Mouse (Mus musculus) liver, postnatal 0 days (tissue): ENCODE results near the gene Olfr1385. TPM values are rescaled to one million over a fixed set of nuclear protein-coding genes. Genes with fewer than 3 reads are reported as not detected.
A peak's percentile ranks its signal among the peaks of the same experiment; 100 is the strongest.
"Not testable (repeated sequence)": the region's sequence is repeated elsewhere in the genome, so short reads cannot be mapped to it uniquely, and the experiment has no call there.

Experiments
- ATAC-seq: fragments of 200-750 bp; cut with Nextera tagmentation; 2 replicates; pipeline ENCODE4 v1.8.0; 2017; ENCODE audit warnings: mild to moderate bottlenecking, moderate library complexity
- DNase-seq: peaks from one replicate; pipeline ENCODE4 v3.0.0-alpha.2; 2016
- H3K27ac ChIP-seq: fragments of 300-500 bp; sonication (generic); 2 replicates; pipeline ENCODE4 v1.5.1; 2014; ENCODE audit warnings: antibody characterized with exemption, moderate library complexity, mild to moderate bottlenecking, low read depth
- H3K27me3 ChIP-seq: fragments of 300-500 bp; sonication (generic); 2 replicates; pipeline ENCODE4 v1.6.1; 2014; ENCODE audit warnings: low read length, control low read depth, mixed read lengths; ENCODE audit not compliant: insufficient read depth
- H3K36me3 ChIP-seq: fragments of 300-500 bp; sonication (generic); replicated peaks from 2 replicates; pipeline ENCODE4 v1.6.1; 2014; ENCODE audit warnings: mild to moderate bottlenecking, control low read depth, low read length, moderate library complexity, mixed read lengths; ENCODE audit not compliant: insufficient read depth
- H3K4me1 ChIP-seq: fragments of 300-500 bp; sonication (generic); 2 replicates; pipeline ENCODE4 v1.6.1; 2014; ENCODE audit warnings: antibody characterized with exemption, mild to moderate bottlenecking, control low read depth; ENCODE audit not compliant: insufficient read depth
- H3K4me2 ChIP-seq: fragments of 300-500 bp; sonication (generic); 2 replicates; pipeline ENCODE4 v1.6.1; 2014; ENCODE audit warnings: low read depth, mild to moderate bottlenecking, low read length, moderate library complexity, mixed read lengths
- H3K4me3 ChIP-seq: fragments of 300-500 bp; sonication (generic); 2 replicates; pipeline ENCODE4 v1.5.1; 2014; ENCODE audit warnings: low read depth, low read length
- H3K9ac ChIP-seq: fragments of 300-500 bp; sonication (generic); replicated peaks from 2 replicates; pipeline ENCODE4 v1.6.1; 2014; ENCODE audit warnings: mild to moderate bottlenecking, moderate library complexity
- H3K9me3 ChIP-seq: fragments of 300-500 bp; sonication (generic); 2 replicates; pipeline ENCODE4 v1.6.1; 2016; ENCODE audit warnings: mild to moderate bottlenecking, control low read depth, low read length, mixed read lengths
- CTCF ChIP-seq: sonication (generic); IDR thresholded peaks from 2 replicates; pipeline ENCODE4 v1.5.1; 2016; ENCODE audit warnings: antibody characterized with exemption, low read depth
- EP300 ChIP-seq: IDR thresholded peaks from 2 replicates; pipeline ENCODE4 v1.6.1; 2016; ENCODE audit warnings: antibody characterized with exemption, low read depth, mild to moderate bottlenecking
- WGBS: fragments of 180-500 bp; shearing (Covaris S2); extraction: QIAGEN DNeasy Blood & Tissue Kit; methylation state at CpG from one replicate; pipeline ENCODE4 v1.1.7; 2014; ENCODE audit not compliant: insufficient replicate concordance; 5-methylcytosine and 5-hydroxymethylcytosine counted together
- polyA plus RNA-seq: library from polyadenylated mRNA; unstranded; fragments of >200 nt; fragmentation: Nextera tagmentation; extraction: Ambion mirVana; gene quantifications from 2 replicates; pipeline ENCODE4 v1.2.1, GENCODE M21; 2015

Gene Olfr1385
- polyA plus RNA-seq, 1 experiment from 2014 or later, result not detected

DNA sequence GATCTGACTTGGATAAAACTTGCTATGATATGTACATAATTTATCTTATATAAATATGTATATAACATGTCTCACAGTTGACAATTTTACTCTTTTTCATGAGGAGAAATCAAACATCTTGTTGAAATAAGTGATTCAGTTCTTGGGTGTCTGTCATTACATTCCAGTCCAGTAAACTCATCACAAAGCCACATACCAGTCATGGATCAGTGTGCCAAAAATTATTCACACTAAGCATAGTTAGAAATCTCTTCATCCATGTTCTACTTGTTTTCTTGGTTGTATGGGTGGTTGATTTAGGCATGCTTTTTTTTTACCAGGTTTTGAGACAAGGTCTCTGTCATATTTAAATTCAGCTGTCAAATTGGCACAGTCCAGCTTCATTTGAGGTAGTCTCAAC lies 43.9 kb downstream of the Olfr1385 start:
- Histone ChIP-seq H3K4me3 (no peak overlapping the region), H3K27me3 (no peaks in the 10 kb centered on the region), H3K4me2 (no peak overlapping the region), H3K27ac (no peak overlapping the region), H3K4me1 (no peaks in the 10 kb centered on the region), H3K9ac (no peak overlapping the region), H3K36me3 (no peaks in the 10 kb centered on the region), H3K9me3 (no peaks in the 10 kb centered on the region)
- ATAC-seq, result no peak
- TF ChIP-seq EP300 (no peak), CTCF (no peak)
- DNase-seq, result no peak

DNA sequence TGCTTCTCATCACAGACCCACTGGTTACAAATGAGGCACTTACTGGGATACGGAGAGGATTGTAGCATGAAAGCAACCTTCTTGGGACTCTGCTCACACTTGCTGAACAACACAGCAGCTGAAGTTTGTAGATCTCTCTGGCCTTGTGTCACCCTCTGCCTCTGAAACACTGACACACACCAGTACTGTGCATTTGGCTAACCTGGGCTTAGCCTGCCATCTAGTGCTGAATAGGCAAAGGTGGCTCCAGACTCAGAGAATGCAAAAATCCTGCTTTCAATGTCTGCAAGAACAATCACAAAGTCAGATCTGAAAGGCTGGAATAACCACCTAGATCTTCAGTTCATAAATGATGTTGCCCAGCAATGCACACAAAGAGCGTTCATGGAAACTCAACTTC lies 47.8 kb downstream of the Olfr1385 start:
- H3K4me3 ChIP-seq, H3K4me1 ChIP-seq, DNase-seq, H3K27ac ChIP-seq, H3K9ac ChIP-seq, ATAC-seq, H3K9me3 ChIP-seq, H3K36me3 ChIP-seq, H3K4me2 ChIP-seq, H3K27me3 ChIP-seq: not testable (repeated sequence)
- TF ChIP-seq CTCF, result 0 out of 2 replicates have a peak, but pooled peaks have one; percentile 18
- 73% methylated on average over 2 of the region's 2 CpGs for WGBS

- not testable (repeated sequence) for H3K4me1 ChIP-seq, ATAC-seq, H3K9me3 ChIP-seq, H3K4me3 ChIP-seq, H3K9ac ChIP-seq, H3K36me3 ChIP-seq, DNase-seq, H3K27me3 ChIP-seq, H3K27ac ChIP-seq, H3K4me2 ChIP-seq
- 63% methylated on average over 3 of the region's 3 CpGs for WGBS
These were observed 54.3 kb downstream of the Olfr1385 start, which contains the start of gene Olfr1381 for GRCm38 (mm10) chr11:49543149-49543548. TSS of gene Olfr1381 (plus strand) at chr11:49543449.

Other genes starting within 250 kb of the Olfr1385 start
- 56.3 and 58.2 TPM in 2 replicates for gene Mgat1, start 244.9 kb upstream of the Olfr1385 start, polyA plus RNA-seq
- 0.05 and 0.07 TPM in 2 replicates for gene Olfr1393, start 210.8 kb upstream of the Olfr1385 start, polyA plus RNA-seq
- not detected in 2 replicates for gene Olfr1392, start 203.8 kb upstream of the Olfr1385 start, polyA plus RNA-seq
- not detected in 2 replicates for gene Olfr10, start 184.3 kb upstream of the Olfr1385 start, polyA plus RNA-seq
- not detected in 2 replicates for gene Olfr1391, start 166.3 kb upstream of the Olfr1385 start, polyA plus RNA-seq
- not detected in 2 replicates for gene Olfr1390, start 153.9 kb upstream of the Olfr1385 start, polyA plus RNA-seq
- gene Olfr1389, start 66.0 kb upstream of the Olfr1385 start, polyA plus RNA-seq, result not detected in 2 replicates
- gene Olfr1388, start 52.4 kb upstream of the Olfr1385 start, polyA plus RNA-seq, result not detected in 2 replicates
- gene Olfr1387, start 33.7 kb upstream of the Olfr1385 start, polyA plus RNA-seq, result not detected in 2 replicates
- gene Olfr1386, start 24.0 kb upstream of the Olfr1385 start, polyA plus RNA-seq, result not detected in 2 replicates
- not detected in 2 replicates for gene Olfr1384, start 17.7 kb downstream of the Olfr1385 start, polyA plus RNA-seq
- not detected in 2 replicates for gene Olfr1383, start 30.6 kb downstream of the Olfr1385 start, polyA plus RNA-seq
- not detected in 2 replicates for gene Olfr1382, start 39.2 kb downstream of the Olfr1385 start, polyA plus RNA-seq
- gene Olfr1381, start 54.4 kb downstream of the Olfr1385 start, polyA plus RNA-seq, result not detected in 2 replicates
- not detected in 2 replicates for gene Olfr1380, start 67.8 kb downstream of the Olfr1385 start, polyA plus RNA-seq
- 4.3 and 4.9 TPM in 2 replicates for gene Flt4, start 120.2 kb downstream of the Olfr1385 start, polyA plus RNA-seq
- 0.25 and 0.33 TPM in 2 replicates for gene Scgb3a1, start 174.5 kb downstream of the Olfr1385 start, polyA plus RNA-seq
- gene Cnot6, start 223.7 kb downstream of the Olfr1385 start, polyA plus RNA-seq, result 16.9 and 18.1 TPM in 2 replicates